Mouse (Mus musculus): ENCODE measurements around the gene Ccdc84.

Gene Ccdc84

DNA sequence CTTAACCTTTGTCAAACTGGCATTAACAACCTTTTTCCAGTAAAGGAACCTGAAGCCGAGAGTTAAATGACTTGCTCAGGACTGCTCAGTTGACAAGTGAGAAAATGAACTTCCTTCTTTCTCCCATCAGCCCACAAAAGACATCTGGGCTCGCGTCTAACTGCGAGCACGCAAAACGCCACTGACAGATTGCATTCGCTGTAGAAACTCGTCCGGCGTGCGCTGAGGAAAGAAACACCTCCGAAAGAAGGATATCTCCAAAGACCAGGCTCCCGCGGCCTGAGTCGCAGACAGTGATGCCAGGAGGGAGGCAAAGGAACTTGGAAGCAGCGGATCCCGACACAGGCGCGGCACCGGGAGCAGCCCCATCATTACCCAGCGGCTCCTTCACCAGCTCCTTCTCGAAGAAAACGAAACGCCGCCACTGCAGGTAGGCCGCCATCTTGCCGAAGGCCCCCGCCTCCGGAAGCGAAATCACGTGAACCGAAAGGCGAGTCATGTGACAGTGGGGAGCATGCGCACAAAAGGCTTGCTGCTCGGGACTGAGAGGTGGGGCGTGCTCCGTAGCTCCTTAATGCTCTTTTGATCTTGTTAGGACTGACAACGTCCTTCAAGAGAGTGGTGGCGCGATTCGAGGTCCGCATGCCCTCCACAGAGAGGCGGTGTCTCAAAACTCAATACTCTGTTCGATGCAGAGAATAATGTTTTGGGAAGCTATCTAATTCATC, 57.0 kb downstream of the Ccdc84 start, which contains the start of gene Vps11:
Gene Vps11, minus strand, starts transcription at position 481 of the 728 bp plus-strand sequence.
- peak; percentile 93 for DNase-seq (ENCODE audit: low spot score)
